Mouse (Mus musculus) heart, embryonic 12.5 days (tissue): Measurements from ENCODE around the gene Smyd2. TPM values are rescaled to one million over a fixed set of nuclear protein-coding genes. Genes with fewer than 3 reads are reported as not detected.

Experiments
- ATAC-seq: fragments of 200-750 bp; cut with Nextera tagmentation; 2 replicates; pipeline ENCODE4 v1.8.0; 2017; ENCODE audit warnings: moderate TSS enrichment, moderate library complexity; ENCODE audit not compliant: insufficient number of reproducible peaks, low FRiP score
- H3K27ac ChIP-seq: fragments of 300-500 bp; sonication (generic); 2 replicates; pipeline ENCODE4 v1.5.1; 2016; ENCODE audit warnings: mild to moderate bottlenecking, moderate library complexity; ENCODE audit not compliant: poor library complexity, severe bottlenecking
- H3K27me3 ChIP-seq: fragments of 300-500 bp; sonication (generic); replicated peaks from 2 replicates; pipeline ENCODE4 v1.6.1; 2016; ENCODE audit warnings: mild to moderate bottlenecking, moderate library complexity
- H3K36me3 ChIP-seq: fragments of 300-500 bp; sonication (generic); 2 replicates; pipeline ENCODE4 v1.6.1; 2016; ENCODE audit warnings: mild to moderate bottlenecking, moderate library complexity
- H3K4me1 ChIP-seq: fragments of 300-500 bp; sonication (generic); replicated peaks from 2 replicates; pipeline ENCODE4 v1.6.1; 2016; ENCODE audit warnings: mild to moderate bottlenecking
- H3K4me2 ChIP-seq: fragments of 300-500 bp; sonication (generic); 2 replicates; pipeline ENCODE4 v1.6.1; 2016; ENCODE audit warnings: mild to moderate bottlenecking, moderate library complexity
- H3K4me3 ChIP-seq: fragments of 300-500 bp; sonication (generic); 2 replicates; pipeline ENCODE4 v1.5.1; 2016; ENCODE audit warnings: mild to moderate bottlenecking
- H3K9ac ChIP-seq: fragments of 300-500 bp; sonication (generic); 2 replicates; pipeline ENCODE4 v1.6.1; 2016; ENCODE audit warnings: mild to moderate bottlenecking, moderate library complexity
- H3K9me3 ChIP-seq: fragments of 300-500 bp; sonication (generic); replicated peaks from 2 replicates; pipeline ENCODE4 v1.6.1; 2016; ENCODE audit warnings: mild to moderate bottlenecking, moderate library complexity
- WGBS: fragments of 180-500 bp; shearing (Covaris S2); methylation state at CpG from one replicate; pipeline ENCODE4 v1.1.7; 2016; 5-methylcytosine and 5-hydroxymethylcytosine counted together
- polyA plus RNA-seq: library from polyadenylated mRNA; unstranded; fragments of >200 nt; fragmentation: Nextera tagmentation; extraction: Ambion mirVana; gene quantifications from 2 replicates; pipeline ENCODE4 v1.2.1, GENCODE M21; 2016

Gene Smyd2
- polyA plus RNA-seq, 1 experiment from 2014 or later, result 177 TPM

DNA sequence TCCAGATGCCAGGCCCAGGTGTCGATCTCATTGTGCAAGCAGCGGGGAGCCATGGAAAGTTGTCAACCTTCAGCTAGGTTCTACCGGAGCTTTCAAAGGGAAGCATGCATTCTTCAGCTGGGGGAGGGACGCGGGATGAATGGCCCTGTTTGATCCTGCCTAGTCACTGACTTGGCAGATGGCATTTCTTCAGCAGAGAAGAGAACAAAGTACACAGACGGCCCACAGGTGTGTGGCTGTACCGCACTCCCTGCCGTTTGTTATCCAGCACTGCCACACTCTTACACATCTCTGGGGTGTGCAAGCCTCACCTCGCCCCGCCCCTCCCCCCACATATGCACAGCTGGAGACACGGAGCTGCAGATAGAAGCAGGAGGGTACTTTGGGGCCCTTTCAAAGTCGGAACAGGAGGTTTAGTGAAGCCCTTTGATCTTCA, 91.3 kb downstream of the Smyd2 start:
- no peak overlapping the region for H3K4me2 ChIP-seq
- H3K4me3 ChIP-seq, result no peak overlapping the region
- no peaks in the 10 kb centered on the region for H3K9me3 ChIP-seq
- no peaks in the 10 kb centered on the region for H3K27me3 ChIP-seq
- H3K9ac ChIP-seq, result no peak overlapping the region
- H3K36me3 ChIP-seq, result peaks cover 55% of the 10 kb centered on the region
- no peak overlapping the region for H3K27ac ChIP-seq
- peak; percentile 12; the same call in 1 of the 2 replicates for ATAC-seq
- 21% methylated on average over 12 of the region's 12 CpGs for WGBS
- H3K4me1 ChIP-seq, result peaks cover 11% of the 10 kb centered on the region

Other genes starting within 250 kb of the Smyd2 start
- 73.0 and 75.6 TPM in 2 replicates for gene Cenpf, start 234.3 kb downstream of the Smyd2 start, polyA plus RNA-seq
- gene Ptpn14, start 194.1 kb downstream of the Smyd2 start, polyA plus RNA-seq, result 11.6 and 14.0 TPM in 2 replicates
- 26.5 and 29.6 TPM in 2 replicates for gene Prox1, start 248.4 kb upstream of the Smyd2 start, polyA plus RNA-seq